Mouse (Mus musculus): ENCODE measurements around the gene Acss2.
"Not testable (repeated sequence)": the region's sequence is repeated elsewhere in the genome, so short reads cannot be mapped to it uniquely, and the experiment has no call there.

The Acss2 gene

GRCm38 (mm10) chr2:155589521-155589920 is 71.8 kb downstream of the Acss2 start:
- no peak for DNase-seq (ENCODE audit: low spot score in 2 of 2)

- DNase-seq (ENCODE audit: low spot score in 2 of 2), result no peak
These were observed 73.1 kb downstream of the Acss2 start for GRCm38 (mm10) chr2:155590876-155591275.

GRCm38 (mm10) chr2:155591676-155592075 is 73.9 kb downstream of the Acss2 start:
- no peak for DNase-seq (ENCODE audit: low spot score in 2 of 2)

- peak; percentile 95 for DNase-seq (ENCODE audit: low spot score in 2 of 2)
These were observed 74.5 kb downstream of the Acss2 start, which contains the start of gene Gss for GRCm38 (mm10) chr2:155592137-155592853. Gene Gss (minus strand): TSS chr2:155592810.

- DNase-seq (ENCODE audit: low spot score in 2 of 2), result no peak
These were observed 75.1 kb downstream of the Acss2 start for GRCm38 (mm10) chr2:155592854-155593283.

GRCm38 (mm10) chr2:155595516-155595915 is 77.8 kb downstream of the Acss2 start:
- DNase-seq (ENCODE audit: low spot score in 2 of 2), result no peak

GRCm38 (mm10) chr2:155603707-155604106 is 86.0 kb downstream of the Acss2 start:
- no peak for DNase-seq (ENCODE audit: low spot score in 2 of 2)

GRCm38 (mm10) chr2:155604560-155605235 is 87.0 kb downstream of the Acss2 start:
- peak in 1 of 2 experiments; percentile 24 for DNase-seq (ENCODE audit: low spot score in 2 of 2)

GRCm38 (mm10) chr2:155605236-155605589 is 87.5 kb downstream of the Acss2 start:
- DNase-seq (ENCODE audit: low spot score in 2 of 2), result not testable (repeated sequence)

GRCm38 (mm10) chr2:155606360-155606759 is 88.6 kb downstream of the Acss2 start:
- DNase-seq (ENCODE audit: low spot score in 2 of 2), result no peak

GRCm38 (mm10) chr2:155610978-155611377 is 93.2 kb downstream of the Acss2 start, which contains the start of gene Myh7b:
Gene Myh7b (plus strand): TSS chr2:155611212.
- DNase-seq (ENCODE audit: low spot score in 2 of 2), result no peak

GRCm38 (mm10) chr2:155611834-155612550 is 94.2 kb downstream of the Acss2 start:
- DNase-seq (ENCODE audit: low spot score in 2 of 2), result no peak

GRCm38 (mm10) chr2:155613326-155613755 is 95.6 kb downstream of the Acss2 start:
- peak; percentile 60 to 62 for DNase-seq (ENCODE audit: low spot score in 2 of 2)

- no peak for DNase-seq (ENCODE audit: low spot score in 2 of 2)
These were observed 96.2 kb downstream of the Acss2 start for GRCm38 (mm10) chr2:155613953-155614352.

- DNase-seq (ENCODE audit: low spot score in 2 of 2), result no peak
These were observed 99.2 kb downstream of the Acss2 start for GRCm38 (mm10) chr2:155616971-155617370.

- DNase-seq (ENCODE audit: low spot score in 2 of 2), result peak; percentile 74 to 78
These were observed 102.1 kb downstream of the Acss2 start for GRCm38 (mm10) chr2:155619817-155620216.

- DNase-seq (ENCODE audit: low spot score in 2 of 2), result no peak
These were observed 104.9 kb downstream of the Acss2 start for GRCm38 (mm10) chr2:155622606-155623005.

- no peak for DNase-seq (ENCODE audit: low spot score in 2 of 2)
These were observed 106.2 kb downstream of the Acss2 start for GRCm38 (mm10) chr2:155623996-155624395.

GRCm38 (mm10) chr2:155624730-155625129 is 107.0 kb downstream of the Acss2 start:
- DNase-seq (ENCODE audit: low spot score in 2 of 2), result peak in 1 of 2 experiments; percentile 15

GRCm38 (mm10) chr2:155626277-155626676 is 108.5 kb downstream of the Acss2 start:
- DNase-seq (ENCODE audit: low spot score in 2 of 2), result no peak

- peak in 1 of 2 experiments; percentile 49 for DNase-seq (ENCODE audit: low spot score in 2 of 2)
These were observed 109.4 kb downstream of the Acss2 start for GRCm38 (mm10) chr2:155627030-155627738.

- DNase-seq (ENCODE audit: low spot score in 2 of 2), result no peak
These were observed 110.4 kb downstream of the Acss2 start for GRCm38 (mm10) chr2:155628112-155628511.

All from spleen, postnatal 36 days (tissue).